Comparison of ENCODE assay signal across 11 mouse cellular contexts in the genomic region with DNA sequence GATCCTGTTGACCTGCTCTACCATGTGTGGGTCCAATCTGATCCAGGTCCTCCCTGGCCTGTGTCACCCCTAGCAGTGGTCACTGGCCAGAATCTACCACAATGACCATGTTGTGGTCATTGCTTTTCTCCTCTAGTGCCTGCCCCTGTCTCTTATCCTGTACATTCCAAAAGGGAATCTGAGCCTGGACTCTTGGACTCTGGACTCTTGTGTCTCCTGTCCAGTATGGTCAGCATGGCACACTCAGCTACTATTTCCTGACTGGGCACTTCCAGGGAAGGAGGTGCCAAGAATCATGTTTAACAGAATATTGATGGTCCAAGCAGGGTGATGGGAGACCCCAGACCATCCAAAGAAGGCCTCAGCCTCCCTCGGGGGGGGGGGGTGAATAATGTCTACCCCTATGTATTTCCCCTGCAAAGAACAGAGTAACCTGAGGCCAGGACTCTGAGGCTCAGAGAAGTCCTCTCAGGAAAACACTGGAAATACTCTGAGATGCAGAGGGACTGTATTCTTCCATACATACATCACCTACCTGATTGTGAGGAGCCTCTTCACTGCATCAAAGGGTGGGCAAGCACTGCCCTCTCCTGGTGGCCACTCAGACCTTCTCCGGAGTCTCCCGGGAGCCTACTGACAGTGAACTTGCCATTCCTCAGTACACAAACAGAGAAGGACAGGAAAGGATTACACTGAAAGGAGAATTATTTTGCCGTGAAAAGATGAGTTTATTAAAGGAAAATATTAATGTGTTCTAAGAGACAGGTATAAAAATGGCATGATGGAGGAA. TPM values are rescaled to one million over a fixed set of nuclear protein-coding genes. Genes with fewer than 3 reads are reported as not detected.
DNase-seq lines count a peak whose midpoint lies in the region; ATAC-seq and TF ChIP-seq lines count a peak whose summit lies in the region.
"Had no signal": no experiment of that assay in that cellular context is flagged by ENCODE, and none has a peak within 500 bp of the region (broad histone marks: within the 10 kb centered on the region; RNA-seq: fewer than 3 reads in every experiment).

No protein-coding gene starts in this region.

- H3K9ac ChIP-seq in hindbrain, embryonic 16.5 days (ENCODE audit: low read depth, low read length): no peak overlapping the region
- no peak overlapping the region for H3K9ac ChIP-seq in hindbrain, embryonic 13.5 days
- no peak overlapping the region for H3K9ac ChIP-seq in ES-E14 (ENCODE audit: insufficient read depth, low read depth, low read length, poor library complexity, severe bottlenecking)
- H3K9ac ChIP-seq: embryonic facial prominence, embryonic 15.5 days; intestine, embryonic 15.5 days had no signal

- peak; percentile 8; the same call in 1 of the 2 replicates for TF ChIP-seq CTCF in bone marrow, adult 2 months (IDR thresholded peaks at IDR 0.05; ENCODE audit: control insufficient read depth, insufficient read depth, low read length)
- TF ChIP-seq CTCF in left cerebral cortex, adult 2 months (IDR thresholded peaks at IDR 0.05): peak; percentile 48

- no peak overlapping the region for H3K4me2 ChIP-seq in hindbrain, embryonic 16.5 days (ENCODE audit: low read length)
- no peak overlapping the region for H3K4me2 ChIP-seq in hindbrain, embryonic 13.5 days
- H3K4me2 ChIP-seq: embryonic facial prominence, embryonic 15.5 days; intestine, embryonic 15.5 days had no signal

- WGBS in hindbrain, embryonic 16.5 days: 58% methylated on average over 4 of the region's 4 CpGs
- WGBS in hindbrain, embryonic 13.5 days: 67% methylated on average over 4 of the region's 4 CpGs
- WGBS in bone marrow, adult 2 months: 52% methylated on average over 4 of the region's 4 CpGs

- no peaks in the 10 kb centered on the region for H3K4me1 ChIP-seq in hindbrain, embryonic 16.5 days (ENCODE audit: control insufficient read depth, insufficient read depth, low read depth, low read length)
- H3K4me1 ChIP-seq in hindbrain, embryonic 13.5 days (replicated peaks): no peaks in the 10 kb centered on the region
- no peaks in the 10 kb centered on the region for H3K4me1 ChIP-seq in ES-E14 (ENCODE audit: control insufficient read depth in 2 of 2, insufficient read depth in 2 of 2, low read length in 2 of 2, poor library complexity in 1 of 2)
- no peaks in the 10 kb centered on the region for H3K4me1 ChIP-seq in bone marrow, adult 2 months (ENCODE audit: control insufficient read depth, insufficient read depth, low read length)
- H3K4me1 ChIP-seq: embryonic facial prominence, embryonic 15.5 days; intestine, embryonic 15.5 days had no signal

- DNase-seq in ES-E14 (ENCODE audit: low read depth, low spot score): no peak
- peak in 1 of 2 experiments; percentile 17 for DNase-seq in left cerebral cortex, adult 2 months (ENCODE audit: extremely low spot score in 1 of 2, low spot score in 2 of 2)
- DNase-seq in thymus, postnatal 10 days (ENCODE audit: low spot score in 2 of 2): no peak
- DNase-seq in frontal cortex, postnatal 14 days (ENCODE audit: low spot score in 2 of 2): no peak
- no peak for DNase-seq in lung, adult 18-20 months
- DNase-seq: lung, postnatal 4 days had no signal

- no peaks in the 10 kb centered on the region for H3K36me3 ChIP-seq in hindbrain, embryonic 16.5 days (ENCODE audit: control insufficient read depth, insufficient read depth, low read length)
- no peaks in the 10 kb centered on the region for H3K36me3 ChIP-seq in hindbrain, embryonic 13.5 days
- no peaks in the 10 kb centered on the region for H3K36me3 ChIP-seq in ES-E14 (ENCODE audit: control insufficient read depth, insufficient read depth, low read length, poor library complexity, severe bottlenecking)
- H3K36me3 ChIP-seq: embryonic facial prominence, embryonic 15.5 days; intestine, embryonic 15.5 days had no signal

- no peak overlapping the region for H3K27ac ChIP-seq in hindbrain, embryonic 16.5 days (ENCODE audit: low read depth, low read length)
- no peak overlapping the region for H3K27ac ChIP-seq in hindbrain, embryonic 13.5 days
- H3K27ac ChIP-seq in ES-E14 (ENCODE audit: insufficient read depth, low read depth, low read length, poor library complexity, severe bottlenecking): no peak overlapping the region
- H3K27ac ChIP-seq in bone marrow, adult 2 months (ENCODE audit: control insufficient read depth, insufficient read depth, low read depth, low read length, poor library complexity): no peak overlapping the region
- no peak overlapping the region for H3K27ac ChIP-seq in left cerebral cortex, adult 2 months
- H3K27ac ChIP-seq: embryonic facial prominence, embryonic 15.5 days; intestine, embryonic 15.5 days had no signal

- ATAC-seq in hindbrain, embryonic 16.5 days: 0 out of 2 replicates have a peak, but pooled peaks have one; percentile 45
- no peak for ATAC-seq in hindbrain, embryonic 13.5 days (ENCODE audit: low FRiP score)
- ATAC-seq: intestine, embryonic 15.5 days had no signal

- H3K9me3 ChIP-seq in hindbrain, embryonic 16.5 days (ENCODE audit: control insufficient read depth, low read length): no peaks in the 10 kb centered on the region
- H3K9me3 ChIP-seq in hindbrain, embryonic 13.5 days: no peaks in the 10 kb centered on the region
- no peaks in the 10 kb centered on the region for H3K9me3 ChIP-seq in ES-E14 (ENCODE audit: control insufficient read depth, insufficient read depth, low read depth, low read length)
- H3K9me3 ChIP-seq: embryonic facial prominence, embryonic 15.5 days; intestine, embryonic 15.5 days had no signal

- in situ Hi-C loops in ES-E14 (cut with MboI; ENCODE audit: low sequenced_read_pairs in 2 of 2, unreplicated experiment in 2 of 2): no loop called here

- intact Hi-C loops in left cerebral cortex, adult 2 months (cut with DNase I): no loop called here

- no peaks in the 10 kb centered on the region for H3K27me3 ChIP-seq in hindbrain, embryonic 16.5 days (replicated peaks; ENCODE audit: control insufficient read depth, insufficient read depth, low read length)
- H3K27me3 ChIP-seq in hindbrain, embryonic 13.5 days: 0 out of 2 replicates have a peak, but pooled peaks cover 6% of the 10 kb centered on the region
- H3K27me3 ChIP-seq: embryonic facial prominence, embryonic 15.5 days; intestine, embryonic 15.5 days had no signal

- TF ChIP-seq POLR2A in bone marrow, adult 2 months (IDR thresholded peaks at IDR 0.05; ENCODE audit: borderline replicate concordance, control insufficient read depth, low read depth, low read length): no peak

- no peak overlapping the region for H3K4me3 ChIP-seq in hindbrain, embryonic 16.5 days (ENCODE audit: low read length)
- no peak overlapping the region for H3K4me3 ChIP-seq in hindbrain, embryonic 13.5 days
- H3K4me3 ChIP-seq in ES-E14 (ENCODE audit: insufficient read depth in 1 of 2, low read depth in 1 of 2, low read length in 2 of 2, poor library complexity in 1 of 2, severe bottlenecking in 1 of 2): no peak overlapping the region
- no peak overlapping the region for H3K4me3 ChIP-seq in bone marrow, adult 2 months (replicated peaks; ENCODE audit: control insufficient read depth, low read depth, low read length)
- H3K4me3 ChIP-seq in left cerebral cortex, adult 2 months: no peak overlapping the region
- H3K4me3 ChIP-seq: embryonic facial prominence, embryonic 15.5 days; intestine, embryonic 15.5 days had no signal

TF ChIP-seq in ES-E14, 5 proteins besides CTCF, POLR2A, EP300 and RAD21:
- TF ChIP-seq MAFK (IDR thresholded peaks at IDR 0.05; ENCODE audit: insufficient read depth, low read depth, low read length) (no peak), ZC3H11A (IDR thresholded peaks at IDR 0.05; ENCODE audit: borderline replicate concordance, low read depth, low read length) (0 out of 2 replicates have a peak, but pooled peaks have one; percentile 9), CHD2 (IDR thresholded peaks at IDR 0.05; ENCODE audit: low read depth, low read length) (no peak), HCFC1 (IDR thresholded peaks at IDR 0.05; ENCODE audit: borderline replicate concordance, insufficient read depth, low read length) (no peak), ZNF384 (IDR thresholded peaks at IDR 0.05; ENCODE audit: low read depth, low read length) (no peak)
TF ChIP-seq in ES-E14: peak in this region for 1.

RNA-seq across cellular contexts. Expression of a gene that starts 1.4 kb away (rescaled TPM):
- polyA plus RNA-seq in hindbrain, embryonic 16.5 days (2015; fragmentation: Nextera tagmentation; extraction: Ambion mirVana): 0.24 TPM in 2 replicates
- polyA plus RNA-seq in hindbrain, embryonic 13.5 days (2015; fragmentation: Nextera tagmentation; extraction: Ambion mirVana): not detected in 2 replicates
- total RNA-seq in ES-E14 (2012; rRNA removed): not detected in 2 replicates
- not detected in 2 replicates for polyA plus RNA-seq in bone marrow, adult 2 months (2011; ENCODE audit: insufficient read depth, insufficient read length, low replicate concordance, missing spikeins)
- total RNA-seq in left cerebral cortex, adult 2 months (2021): not detected
- polyA plus RNA-seq: embryonic facial prominence, embryonic 15.5 days; intestine, embryonic 15.5 days had no signal

RNA-seq across cellular contexts. Expression of a gene that starts 10.0 kb away (rescaled TPM):
- polyA plus RNA-seq in hindbrain, embryonic 16.5 days (2015; fragmentation: Nextera tagmentation; extraction: Ambion mirVana): not detected in 2 replicates
- not detected in 2 replicates for polyA plus RNA-seq in hindbrain, embryonic 13.5 days (2015; fragmentation: Nextera tagmentation; extraction: Ambion mirVana)
- total RNA-seq in ES-E14 (2012; rRNA removed): not detected in 2 replicates
- not detected in 2 replicates for polyA plus RNA-seq in bone marrow, adult 2 months (2011; ENCODE audit: insufficient read depth, insufficient read length, low replicate concordance, missing spikeins)
- not detected for total RNA-seq in left cerebral cortex, adult 2 months (2021)
- polyA plus RNA-seq: intestine, embryonic 15.5 days had no signal

RNA-seq across cellular contexts. Expression of a gene that starts 13.9 kb away (rescaled TPM):
- 0.25 TPM in 2 replicates for polyA plus RNA-seq in hindbrain, embryonic 16.5 days (2015; fragmentation: Nextera tagmentation; extraction: Ambion mirVana)
- polyA plus RNA-seq in hindbrain, embryonic 13.5 days (2015; fragmentation: Nextera tagmentation; extraction: Ambion mirVana): 0.27 and 0.32 TPM in 2 replicates
- not detected in 2 replicates for total RNA-seq in ES-E14 (2012; rRNA removed)
- polyA plus RNA-seq in bone marrow, adult 2 months (2011; ENCODE audit: insufficient read depth, insufficient read length, low replicate concordance, missing spikeins): not detected in 2 replicates
- not detected for total RNA-seq in left cerebral cortex, adult 2 months (2021)
- polyA plus RNA-seq: intestine, embryonic 15.5 days had no signal

RNA-seq across cellular contexts. Expression of a gene that starts 22.5 kb away (rescaled TPM):
- polyA plus RNA-seq in hindbrain, embryonic 16.5 days (2015; fragmentation: Nextera tagmentation; extraction: Ambion mirVana): not detected in 2 replicates
- polyA plus RNA-seq in hindbrain, embryonic 13.5 days (2015; fragmentation: Nextera tagmentation; extraction: Ambion mirVana): not detected in 2 replicates
- total RNA-seq in ES-E14 (2012; rRNA removed): not detected in 2 replicates
- polyA plus RNA-seq in bone marrow, adult 2 months (2011; ENCODE audit: insufficient read depth, insufficient read length, low replicate concordance, missing spikeins): not detected in 2 replicates
- not detected for total RNA-seq in left cerebral cortex, adult 2 months (2021)
- polyA plus RNA-seq: intestine, embryonic 15.5 days had no signal

RNA-seq across cellular contexts. Expression of a gene that starts 31.1 kb away (rescaled TPM):
- polyA plus RNA-seq in hindbrain, embryonic 16.5 days (2015; fragmentation: Nextera tagmentation; extraction: Ambion mirVana): not detected in 2 replicates
- not detected in 2 replicates for polyA plus RNA-seq in hindbrain, embryonic 13.5 days (2015; fragmentation: Nextera tagmentation; extraction: Ambion mirVana)
- not detected in 2 replicates for total RNA-seq in ES-E14 (2012; rRNA removed)
- not detected in 2 replicates for polyA plus RNA-seq in bone marrow, adult 2 months (2011; ENCODE audit: insufficient read depth, insufficient read length, low replicate concordance, missing spikeins)
- not detected for total RNA-seq in left cerebral cortex, adult 2 months (2021)
- polyA plus RNA-seq: intestine, embryonic 15.5 days had no signal
